Mouse (Mus musculus): Measurements from ENCODE around the gene Gm11757. TPM values are rescaled to one million over a fixed set of nuclear protein-coding genes. Genes with fewer than 3 reads are reported as not detected.

Gene Gm11757
- not detected for polyA plus RNA-seq (2014; fragmentation: Illumina TruSeq; extraction: RNeasy Lipid Tissue Mini Kit (QIAGEN cat#74804); ENCODE audit: low read depth, low replicate concordance)

DNA sequence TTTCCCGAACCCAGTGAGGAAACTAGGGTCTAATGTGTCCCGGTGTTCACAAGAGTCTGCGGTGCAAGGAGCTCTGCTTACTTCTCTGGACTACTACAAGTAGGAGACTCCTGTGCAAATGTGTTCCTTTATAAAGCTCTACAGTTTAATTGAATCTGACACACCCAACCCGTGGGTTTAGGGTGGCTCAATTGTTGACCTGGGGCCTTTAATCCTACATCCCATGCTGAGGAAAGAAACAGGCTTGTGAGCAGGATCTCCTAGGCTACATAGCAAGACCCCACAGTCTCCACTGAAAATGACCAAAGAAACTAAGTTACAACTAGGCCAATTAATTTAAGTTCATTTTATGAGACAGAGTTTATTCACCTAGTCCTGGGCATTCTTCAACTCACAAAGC, at the start of gene Gm11757:
Gm11757 (minus strand) TSS at position 101 of the 400 bp plus-strand sequence.

DNA sequence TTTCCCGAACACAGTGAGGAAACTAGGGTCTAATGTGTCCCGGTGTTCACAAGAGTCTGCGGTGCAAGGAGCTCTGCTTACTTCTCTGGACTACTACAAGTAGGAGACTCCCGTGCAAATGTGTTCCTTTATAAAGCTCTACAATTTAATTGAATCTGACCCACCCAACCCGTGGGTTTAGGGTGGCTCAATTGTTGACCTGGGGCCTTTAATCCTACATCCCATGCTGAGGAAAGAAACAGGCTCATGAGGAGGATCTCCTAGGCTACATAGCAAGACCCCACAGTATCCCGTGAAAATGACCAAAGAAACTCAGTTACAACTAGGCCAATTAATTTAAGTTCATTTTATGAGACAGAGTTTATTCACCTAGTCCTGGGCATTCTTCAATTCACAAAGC, 29.7 kb upstream of the Gm11757 start, which contains the start of gene Gm11756:
Gm11756 (minus strand) TSS at position 101 of the 400 bp plus-strand sequence.

DNA sequence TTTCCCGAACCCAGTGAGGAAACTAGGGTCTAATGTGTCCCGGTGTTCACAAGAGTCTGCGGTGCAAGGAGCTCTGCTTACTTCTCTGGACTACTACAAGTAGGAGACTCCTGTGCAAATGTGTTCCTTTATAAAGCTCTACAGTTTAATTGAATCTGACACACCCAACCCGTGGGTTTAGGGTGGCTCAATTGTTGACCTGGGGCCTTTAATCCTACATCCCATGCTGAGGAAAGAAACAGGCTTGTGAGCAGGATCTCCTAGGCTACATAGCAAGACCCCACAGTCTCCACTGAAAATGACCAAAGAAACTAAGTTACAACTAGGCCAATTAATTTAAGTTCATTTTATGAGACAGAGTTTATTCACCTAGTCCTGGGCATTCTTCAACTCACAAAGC, 14.9 kb upstream of the Gm11757 start, which contains the start of gene Gm13871:
Gm13871 (minus strand) TSS at position 101 of the 400 bp plus-strand sequence.

DNA sequence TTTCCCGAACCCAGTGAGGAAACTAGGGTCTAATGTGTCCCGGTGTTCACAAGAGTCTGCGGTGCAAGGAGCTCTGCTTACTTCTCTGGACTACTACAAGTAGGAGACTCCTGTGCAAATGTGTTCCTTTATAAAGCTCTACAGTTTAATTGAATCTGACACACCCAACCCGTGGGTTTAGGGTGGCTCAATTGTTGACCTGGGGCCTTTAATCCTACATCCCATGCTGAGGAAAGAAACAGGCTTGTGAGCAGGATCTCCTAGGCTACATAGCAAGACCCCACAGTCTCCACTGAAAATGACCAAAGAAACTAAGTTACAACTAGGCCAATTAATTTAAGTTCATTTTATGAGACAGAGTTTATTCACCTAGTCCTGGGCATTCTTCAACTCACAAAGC, 14.7 kb downstream of the Gm11757 start, which contains the start of gene Gm11758:
Gm11758 (minus strand) TSS at position 101 of the 400 bp plus-strand sequence.

Other genes starting within 250 kb of the Gm11757 start
- gene Gm11239, start 222.8 kb downstream of the Gm11757 start, polyA plus RNA-seq (2014; fragmentation: Illumina TruSeq; extraction: RNeasy Lipid Tissue Mini Kit (QIAGEN cat#74804); ENCODE audit: low read depth, low replicate concordance), result not detected
- gene Gm428, start 207.6 kb downstream of the Gm11757 start, polyA plus RNA-seq (2014; fragmentation: Illumina TruSeq; extraction: RNeasy Lipid Tissue Mini Kit (QIAGEN cat#74804); ENCODE audit: low read depth, low replicate concordance), result not detected
- gene Rasef, start 100.1 kb downstream of the Gm11757 start, polyA plus RNA-seq (2014; fragmentation: Illumina TruSeq; extraction: RNeasy Lipid Tissue Mini Kit (QIAGEN cat#74804); ENCODE audit: low read depth, low replicate concordance), result 202 TPM
- gene Gm11758, start 14.8 kb downstream of the Gm11757 start, polyA plus RNA-seq (2014; fragmentation: Illumina TruSeq; extraction: RNeasy Lipid Tissue Mini Kit (QIAGEN cat#74804); ENCODE audit: low read depth, low replicate concordance), result not detected
- gene Gm13871, start 14.8 kb upstream of the Gm11757 start, polyA plus RNA-seq (2014; fragmentation: Illumina TruSeq; extraction: RNeasy Lipid Tissue Mini Kit (QIAGEN cat#74804); ENCODE audit: low read depth, low replicate concordance), result not detected
- not detected for gene Gm11756, start 29.6 kb upstream of the Gm11757 start, polyA plus RNA-seq (2014; fragmentation: Illumina TruSeq; extraction: RNeasy Lipid Tissue Mini Kit (QIAGEN cat#74804); ENCODE audit: low read depth, low replicate concordance)
- not detected for gene 2310002L09Rik, start 59.7 kb upstream of the Gm11757 start, polyA plus RNA-seq (2014; fragmentation: Illumina TruSeq; extraction: RNeasy Lipid Tissue Mini Kit (QIAGEN cat#74804); ENCODE audit: low read depth, low replicate concordance)
- gene Frmd3, start 122.3 kb upstream of the Gm11757 start, polyA plus RNA-seq (2014; fragmentation: Illumina TruSeq; extraction: RNeasy Lipid Tissue Mini Kit (QIAGEN cat#74804); ENCODE audit: low read depth, low replicate concordance), result 3.0 TPM

Measured in sigmoid colon, adult 10 weeks (tissue).